Mouse (Mus musculus) heart, postnatal 10 days (tissue): Measurements from ENCODE around the gene Plekhs1. TPM values are rescaled to one million over a fixed set of nuclear protein-coding genes. Genes with fewer than 3 reads are reported as not detected.
A peak's percentile ranks its signal among the peaks of the same experiment; 100 is the strongest.
"Not testable (repeated sequence)": the region's sequence is repeated elsewhere in the genome, so short reads cannot be mapped to it uniquely, and the experiment has no call there.

Experiments used
- DNase-seq, 2 experiments: peaks; one replicate each; pipeline ENCODE4 v3.0.0; 2021
- intact Hi-C: fragments of 180-260 bp; cut with DNase I; formaldehyde crosslinking; loops from one replicate; pipeline ENCODE4 v1.15.1; 2025
- total RNA-seq, 2 experiments: library from RNA; stranded (reverse); gene quantifications; 2 replicates each; pipeline ENCODE4 v1.2.3; 2021

Plekhs1 gene
- total RNA-seq, 2 experiments from 2014 or later: 0.25 to 0.41 TPM

- intact Hi-C loops, DNase-seq: not testable (repeated sequence)
These were observed 41.6 kb downstream of the Plekhs1 start for GRCm38 (mm10) chr19:56503069-56503468.

GRCm38 (mm10) chr19:56503525-56503924, 42.1 kb downstream of the Plekhs1 start:
- intact Hi-C loops, DNase-seq: not testable (repeated sequence)

- intact Hi-C loops, DNase-seq: not testable (repeated sequence)
These were observed 49.8 kb downstream of the Plekhs1 start for GRCm38 (mm10) chr19:56511207-56511606.

- intact Hi-C loops, DNase-seq: not testable (repeated sequence)
These were observed 52.1 kb downstream of the Plekhs1 start for GRCm38 (mm10) chr19:56513527-56513926.

- DNase-seq, intact Hi-C loops: not testable (repeated sequence)
These were observed 58.0 kb downstream of the Plekhs1 start for GRCm38 (mm10) chr19:56519408-56519807.

- intact Hi-C loops, DNase-seq: not testable (repeated sequence)
These were observed 69.1 kb downstream of the Plekhs1 start for GRCm38 (mm10) chr19:56530529-56530928.

GRCm38 (mm10) chr19:56531251-56531650, 69.8 kb downstream of the Plekhs1 start:
- intact Hi-C loops: no loop called here
- DNase-seq: no peak

- intact Hi-C loops: no loop called here
- DNase-seq: peak; percentile 61 to 64
These were observed 72.0 kb downstream of the Plekhs1 start for GRCm38 (mm10) chr19:56533291-56534071.

- no peak for DNase-seq
- intact Hi-C loops: no loop called here
These were observed 72.9 kb downstream of the Plekhs1 start for GRCm38 (mm10) chr19:56534337-56534736.

GRCm38 (mm10) chr19:56535064-56535463, 73.6 kb downstream of the Plekhs1 start:
- peak in 1 of 2 experiments; percentile 30 for DNase-seq
- intact Hi-C loops: no loop called here

- intact Hi-C loops: no loop called here
- no peak for DNase-seq
These were observed 74.3 kb downstream of the Plekhs1 start for GRCm38 (mm10) chr19:56535765-56536164.

Other genes starting within 250 kb of the Plekhs1 start
- not detected for gene Habp2, start 174.5 kb upstream of the Plekhs1 start, total RNA-seq
- gene Nrap, start 71.6 kb upstream of the Plekhs1 start, total RNA-seq: 100 to 1,000 TPM; 290 to 325 TPM
- gene Casp7, start 64.5 kb upstream of the Plekhs1 start, total RNA-seq: 10 to 100 TPM; 20.7 to 23.8 TPM
- gene Dclre1a, start 86.6 kb downstream of the Plekhs1 start, total RNA-seq: 10 to 100 TPM; 11.2 to 11.7 TPM
- gene Nhlrc2, start 86.6 kb downstream of the Plekhs1 start, total RNA-seq: 10 to 100 TPM; 25.6 to 26.8 TPM